Mouse (Mus musculus): ENCODE data around the gene Gabarapl2.

GRCm38 (mm10) chr8:111892615-111893014 lies 47.9 kb upstream of the Gabarapl2 start:
- peak; percentile 95 for TF ChIP-seq MAFK (IDR thresholded peaks at IDR 0.05; ENCODE audit: insufficient read depth, low read depth, low read length)
- no peak for TF ChIP-seq ZC3H11A (IDR thresholded peaks at IDR 0.05; ENCODE audit: borderline replicate concordance, low read depth, low read length)
- TF ChIP-seq CHD2 (IDR thresholded peaks at IDR 0.05; ENCODE audit: low read depth, low read length), result no peak
- TF ChIP-seq ZNF384 (IDR thresholded peaks at IDR 0.05; ENCODE audit: low read depth, low read length), result no peak
- no peak for TF ChIP-seq HCFC1 (IDR thresholded peaks at IDR 0.05; ENCODE audit: borderline replicate concordance, insufficient read depth, low read length)

Measured in ES-E14 (cell line).